Mouse (Mus musculus) hindbrain, embryonic 16.5 days (tissue): ENCODE measurements around the gene Nae1. TPM values are rescaled to one million over a fixed set of nuclear protein-coding genes. Genes with fewer than 3 reads are reported as not detected.

Source experiments
- ATAC-seq: fragments of 200-750 bp; cut with Nextera tagmentation; 2 replicates; pipeline ENCODE4 v1.8.0; 2017; ENCODE audit warnings: moderate TSS enrichment, moderate library complexity
- H3K27ac ChIP-seq: fragments of 300-500 bp; sonication (generic); 2 replicates; pipeline ENCODE4 v1.5.1; 2014; ENCODE audit warnings: low read depth, mild to moderate bottlenecking, control low read depth, low read length, moderate library complexity
- H3K27me3 ChIP-seq: fragments of 300-500 bp; sonication (generic); replicated peaks from 2 replicates; pipeline ENCODE4 v1.6.1; 2014; ENCODE audit warnings: low read length; ENCODE audit not compliant: control insufficient read depth, insufficient read depth
- H3K36me3 ChIP-seq: fragments of 300-500 bp; sonication (generic); 2 replicates; pipeline ENCODE4 v1.6.1; 2014; ENCODE audit warnings: mild to moderate bottlenecking, low read length, moderate library complexity, mixed read lengths; ENCODE audit not compliant: control insufficient read depth, insufficient read depth
- H3K4me1 ChIP-seq: fragments of 300-500 bp; sonication (generic); 2 replicates; pipeline ENCODE4 v1.6.1; 2014; ENCODE audit warnings: low read depth, low read length; ENCODE audit not compliant: control insufficient read depth, insufficient read depth
- H3K4me2 ChIP-seq: fragments of 300-500 bp; sonication (generic); 2 replicates; pipeline ENCODE4 v1.6.1; 2014; ENCODE audit warnings: mild to moderate bottlenecking, low read length, control low read depth, moderate library complexity
- H3K4me3 ChIP-seq: fragments of 300-500 bp; sonication (generic); 2 replicates; pipeline ENCODE4 v1.5.1; 2014; ENCODE audit warnings: mild to moderate bottlenecking, low read length, control low read depth, moderate library complexity
- H3K9ac ChIP-seq: fragments of 300-500 bp; sonication (generic); 2 replicates; pipeline ENCODE4 v1.6.1; 2014; ENCODE audit warnings: low read depth, mild to moderate bottlenecking, control low read depth, low read length, moderate library complexity
- H3K9me3 ChIP-seq: fragments of 300-500 bp; sonication (generic); 2 replicates; pipeline ENCODE4 v1.6.1; 2014; ENCODE audit warnings: mild to moderate bottlenecking, low read length, moderate library complexity; ENCODE audit not compliant: control insufficient read depth
- WGBS: fragments of 180-500 bp; shearing (Covaris S2); extraction: QIAGEN DNeasy Blood & Tissue Kit; methylation state at CpG from one replicate; pipeline ENCODE4 v1.1.7; 2014; 5-methylcytosine and 5-hydroxymethylcytosine counted together
- polyA plus RNA-seq: library from polyadenylated mRNA; unstranded; fragments of >200 nt; fragmentation: Nextera tagmentation; extraction: Ambion mirVana; gene quantifications from 2 replicates; pipeline ENCODE4 v1.2.1, GENCODE M21; 2015

Nae1 gene
- polyA plus RNA-seq, 1 experiment from 2014 or later = 108 TPM

- ATAC-seq = no peak
- Histone ChIP-seq H3K4me3 (no peak overlapping the region), H3K27me3 (no peaks in the 10 kb centered on the region), H3K4me2 (no peak overlapping the region), H3K9me3 (no peaks in the 10 kb centered on the region), H3K36me3 (no peaks in the 10 kb centered on the region), H3K9ac (no peak overlapping the region), H3K27ac (no peak overlapping the region), H3K4me1 (no peaks in the 10 kb centered on the region)
- 89% methylated on average over 7 of the region's 7 CpGs for WGBS
Observed at GRCm38 (mm10) chr8:104557226-104557625, 22.8 kb upstream of the Nae1 start.

GRCm38 (mm10) chr8:104555191-104555590, 20.8 kb upstream of the Nae1 start:
- H3K27me3 ChIP-seq = no peaks in the 10 kb centered on the region
- no peak for ATAC-seq

GRCm38 (mm10) chr8:104543440-104544045, 9.1 kb upstream of the Nae1 start:
- Histone ChIP-seq H3K9ac (no peak overlapping the region), H3K36me3 (no peaks in the 10 kb centered on the region), H3K4me2 (no peak overlapping the region), H3K4me3 (no peak overlapping the region), H3K4me1 (peaks cover 17% of the 10 kb centered on the region), H3K27ac (no peak overlapping the region), H3K9me3 (no peaks in the 10 kb centered on the region), H3K27me3 (peaks cover 33% of the 10 kb centered on the region)
- ATAC-seq = no peak
- WGBS = 86% methylated on average over 8 of the region's 8 CpGs

More at GRCm38 (mm10) chr8:104555191-104555590, 20.8 kb upstream of the Nae1 start:
- 89% methylated on average over 4 of the region's 4 CpGs for WGBS
- no peaks in the 10 kb centered on the region for H3K4me1 ChIP-seq
- no peaks in the 10 kb centered on the region for H3K9me3 ChIP-seq
- H3K9ac ChIP-seq = no peak overlapping the region
- no peaks in the 10 kb centered on the region for H3K36me3 ChIP-seq
- no peak overlapping the region for H3K4me2 ChIP-seq
- H3K4me3 ChIP-seq = no peak overlapping the region
- H3K27ac ChIP-seq = no peak overlapping the region

GRCm38 (mm10) chr8:104542160-104542559, 7.7 kb upstream of the Nae1 start:
- ATAC-seq = no peak
- 8% methylated on average over 11 of the region's 11 CpGs for WGBS
- Histone ChIP-seq H3K4me2 (0 out of 2 replicates have a peak overlapping the region, but pooled peaks have one; percentile 10), H3K4me1 (peaks cover 17% of the 10 kb centered on the region), H3K9me3 (no peaks in the 10 kb centered on the region), H3K27me3 (peaks cover 33% of the 10 kb centered on the region), H3K9ac (no peak overlapping the region; the same call in 1 of the 2 replicates), H3K36me3 (no peaks in the 10 kb centered on the region), H3K4me3 (no peak overlapping the region), H3K27ac (no peak overlapping the region)

- Histone ChIP-seq H3K4me1 (peaks cover 17% of the 10 kb centered on the region), H3K9ac (no peak overlapping the region), H3K36me3 (no peaks in the 10 kb centered on the region), H3K27me3 (peaks cover 33% of the 10 kb centered on the region), H3K4me3 (peak overlapping the region; percentile 63), H3K4me2 (peak overlapping the region; percentile 100), H3K27ac (no peak overlapping the region), H3K9me3 (no peaks in the 10 kb centered on the region)
- 8% methylated on average over 8 of the region's 8 CpGs for WGBS
- 0 out of 2 replicates have a peak, but pooled peaks have one; percentile 4 for ATAC-seq
Observed at GRCm38 (mm10) chr8:104541515-104541880, 7.1 kb upstream of the Nae1 start.

- under 1% methylated on average over 62 of the region's 76 CpGs for WGBS
- Histone ChIP-seq H3K9ac (peak overlapping the region; percentile 65), H3K4me2 (peak overlapping the region; percentile 100), H3K4me1 (peaks cover 17% of the 10 kb centered on the region), H3K27me3 (peaks cover 33% of the 10 kb centered on the region), H3K27ac (no peak overlapping the region), H3K9me3 (no peaks in the 10 kb centered on the region), H3K36me3 (no peaks in the 10 kb centered on the region), H3K4me3 (peak overlapping the region; percentile 63)
- peak; percentile 63 for ATAC-seq
Observed at GRCm38 (mm10) chr8:104540710-104541514, 6.5 kb upstream of the Nae1 start.

GRCm38 (mm10) chr8:104540238-104540637, 5.8 kb upstream of the Nae1 start:
- peak overlapping the region; percentile 100 for H3K4me2 ChIP-seq
- no peaks in the 10 kb centered on the region for H3K36me3 ChIP-seq
- peak overlapping the region; percentile 63 for H3K4me3 ChIP-seq
- no peak for ATAC-seq
- H3K4me1 ChIP-seq = peaks cover 17% of the 10 kb centered on the region
- H3K9me3 ChIP-seq = no peaks in the 10 kb centered on the region
- H3K27ac ChIP-seq = no peak overlapping the region
- WGBS = 40% methylated on average over 7 of the region's 7 CpGs
- H3K9ac ChIP-seq = peak overlapping the region; percentile 65
- H3K27me3 ChIP-seq = peaks cover 33% of the 10 kb centered on the region

- H3K9ac ChIP-seq = no peak overlapping the region
- H3K36me3 ChIP-seq = no peaks in the 10 kb centered on the region
- ATAC-seq = no peak
- no peak overlapping the region for H3K4me2 ChIP-seq
- H3K4me1 ChIP-seq = peaks cover 17% of the 10 kb centered on the region
- 92% methylated on average over 2 of the region's 2 CpGs for whole genome bisulfite sequencing
- no peaks in the 10 kb centered on the region for H3K9me3 ChIP-seq
- no peak overlapping the region for H3K4me3 ChIP-seq
- no peak overlapping the region for H3K27ac ChIP-seq
- H3K27me3 ChIP-seq = peaks cover 33% of the 10 kb centered on the region
Observed at GRCm38 (mm10) chr8:104539566-104539965, 5.1 kb upstream of the Nae1 start.

GRCm38 (mm10) chr8:104538896-104539295, 4.5 kb upstream of the Nae1 start:
- Histone ChIP-seq H3K4me1 (peaks cover 17% of the 10 kb centered on the region), H3K4me3 (no peak overlapping the region), H3K9me3 (no peaks in the 10 kb centered on the region), H3K27ac (no peak overlapping the region), H3K36me3 (no peaks in the 10 kb centered on the region), H3K27me3 (peaks cover 33% of the 10 kb centered on the region), H3K9ac (no peak overlapping the region), H3K4me2 (no peak overlapping the region)
- WGBS = 89% methylated on average over 4 of the region's 4 CpGs
- ATAC-seq = no peak
